Mouse (Mus musculus): ENCODE data around the gene Awat2.

DNA sequence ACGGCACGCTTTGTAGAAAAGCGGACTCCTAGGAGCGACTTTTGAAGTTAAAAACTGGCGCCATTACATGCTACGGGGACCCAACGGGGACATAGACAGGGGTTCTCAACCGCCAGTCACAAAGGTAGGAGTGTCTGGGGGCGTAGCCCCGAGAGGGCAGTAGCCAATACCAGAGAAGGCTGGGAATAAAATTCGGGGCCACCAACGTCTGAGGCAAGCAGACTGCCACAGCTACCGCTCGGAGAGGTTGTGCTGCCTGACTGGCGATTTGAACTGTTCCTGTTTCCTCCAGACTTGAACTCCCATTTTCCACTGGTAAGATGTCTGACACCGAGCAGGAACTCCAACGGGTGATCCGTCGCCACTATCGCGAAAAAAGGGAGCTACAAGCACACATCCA lies 13.8 kb downstream of the Awat2 start, which contains the start of gene Otud6a:
- TF ChIP-seq CTCF (IDR thresholded peaks at IDR 0.05) = no peak
- TF ChIP-seq EP300 (IDR thresholded peaks at IDR 0.05) = no peak

Measured in lung, postnatal 0 days (tissue).